8 mouse cellular contexts compared by ENCODE assay signal in the genomic region with DNA sequence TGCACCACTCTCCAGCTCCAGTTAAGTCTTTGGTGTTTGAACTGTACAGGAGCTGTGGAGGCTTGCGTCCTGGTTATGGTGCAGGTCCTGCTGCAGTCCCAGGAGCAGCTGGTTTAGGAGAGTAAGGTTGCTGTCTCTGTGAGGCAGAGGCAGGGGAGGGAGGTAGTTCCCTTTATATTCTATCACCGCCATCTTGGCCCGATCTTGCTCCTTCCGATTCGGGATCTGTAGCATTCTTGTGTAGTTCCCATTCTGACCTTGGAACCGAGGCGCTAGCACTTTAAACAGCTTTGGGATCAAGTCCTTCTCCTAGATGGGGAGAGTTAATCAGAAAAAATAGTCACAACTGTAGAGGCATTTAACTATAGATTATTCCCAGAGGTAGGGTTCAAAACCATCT. TPM values are rescaled to one million over a fixed set of nuclear protein-coding genes. Genes with fewer than 3 reads are reported as not detected.
DNase-seq lines count a peak whose midpoint lies in the region; ATAC-seq and TF ChIP-seq lines count a peak whose summit lies in the region.

No protein-coding gene starts in this region.

- H3K9me3 ChIP-seq in hindbrain, embryonic 16.5 days (ENCODE audit: control insufficient read depth, low read length), result no peaks in the 10 kb centered on the region
- no peaks in the 10 kb centered on the region for H3K9me3 ChIP-seq in neural tube, embryonic 12.5 days

- TF ChIP-seq POLR2A in cortical plate, adult 2 months (IDR thresholded peaks at IDR 0.05; ENCODE audit: extremely low read depth, insufficient read depth, low read length), result no peak

- peaks cover 5% of the 10 kb centered on the region for H3K4me1 ChIP-seq in cortical plate, adult 2 months (ENCODE audit: control insufficient read depth, insufficient read depth, low read length)
- H3K4me1 ChIP-seq in hindbrain, embryonic 16.5 days (ENCODE audit: control insufficient read depth, insufficient read depth, low read depth, low read length), result peaks cover 8% of the 10 kb centered on the region
- peaks cover 6% of the 10 kb centered on the region for H3K4me1 ChIP-seq in neural tube, embryonic 12.5 days

- DNase-seq in layer of hippocampus, adult 2 months (ENCODE audit: low spot score in 2 of 2), result no peak
- no peak for DNase-seq in layer of hippocampus, adult 11-12 months (ENCODE audit: low spot score)
- no peak for DNase-seq in layer of hippocampus, postnatal 14 days (ENCODE audit: low spot score in 2 of 2)
- DNase-seq in layer of hippocampus, postnatal 36 days, result no peak

- 87% methylated on average over 7 of the region's 7 CpGs for WGBS in hindbrain, embryonic 16.5 days
- 85% methylated on average over 7 of the region's 7 CpGs for WGBS in neural tube, embryonic 12.5 days

- H3K27ac ChIP-seq in layer of hippocampus, adult 2 months, result peak overlapping the region; percentile 93
- H3K27ac ChIP-seq in cortical plate, adult 2 months (ENCODE audit: insufficient read depth, low read length), result no peak overlapping the region
- H3K27ac ChIP-seq in hindbrain, embryonic 16.5 days (ENCODE audit: low read depth, low read length), result peak overlapping the region; percentile 93
- no peak overlapping the region for H3K27ac ChIP-seq in neural tube, embryonic 12.5 days

- no peak for ATAC-seq in hindbrain, embryonic 16.5 days
- ATAC-seq in neural tube, embryonic 12.5 days (ENCODE audit: low FRiP score, low read depth), result no peak
- no peak for ATAC-seq in megakaryocyte progenitor cell, adult 5-6 weeks (replicated peaks; ENCODE audit: poor library complexity)

- peaks cover 21% of the 10 kb centered on the region for H3K36me3 ChIP-seq in hindbrain, embryonic 16.5 days (ENCODE audit: control insufficient read depth, insufficient read depth, low read length)
- H3K36me3 ChIP-seq in neural tube, embryonic 12.5 days, result peaks cover 26% of the 10 kb centered on the region

- peak overlapping the region; percentile 65 for H3K4me2 ChIP-seq in hindbrain, embryonic 16.5 days (ENCODE audit: low read length)
- peak overlapping the region; percentile 82 for H3K4me2 ChIP-seq in neural tube, embryonic 12.5 days (replicated peaks)

- H3K4me3 ChIP-seq in layer of hippocampus, adult 2 months, result peak overlapping the region; percentile 79
- peak overlapping the region; percentile 80 for H3K4me3 ChIP-seq in cortical plate, adult 2 months (ENCODE audit: insufficient read depth, low read length)
- peak overlapping the region; percentile 88 for H3K4me3 ChIP-seq in hindbrain, embryonic 16.5 days (ENCODE audit: low read length)
- H3K4me3 ChIP-seq in neural tube, embryonic 12.5 days, result peak overlapping the region; percentile 74

- peak overlapping the region; percentile 98 for H3K9ac ChIP-seq in hindbrain, embryonic 16.5 days (ENCODE audit: low read depth, low read length)
- H3K9ac ChIP-seq in neural tube, embryonic 12.5 days, result peak overlapping the region; percentile 89

- TF ChIP-seq CTCF in layer of hippocampus, adult 2 months (conservative IDR thresholded peaks at IDR 0.05), result no peak
- TF ChIP-seq CTCF in cortical plate, adult 2 months (IDR thresholded peaks at IDR 0.05; ENCODE audit: extremely low read depth, insufficient read depth, low read length), result no peak

- H3K27me3 ChIP-seq in hindbrain, embryonic 16.5 days (replicated peaks; ENCODE audit: control insufficient read depth, insufficient read depth, low read length), result no peaks in the 10 kb centered on the region
- no peaks in the 10 kb centered on the region for H3K27me3 ChIP-seq in neural tube, embryonic 12.5 days (replicated peaks)

RNA-seq across cellular contexts. Expression of gene Mrpl17, which starts 1.1 kb away (rescaled TPM):
- 100 to 1,000 TPM; 104 to 108 TPM for total RNA-seq in layer of hippocampus, adult 2 months (2021)
- 143 and 155 TPM in 2 replicates for polyA plus RNA-seq in cortical plate, adult 2 months (2012; rRNA removed)
- 204 and 208 TPM in 2 replicates for polyA plus RNA-seq in hindbrain, embryonic 16.5 days (2015; fragmentation: Nextera tagmentation; extraction: Ambion mirVana)
- 219 and 238 TPM in 2 replicates for polyA plus RNA-seq in neural tube, embryonic 12.5 days (2016; fragmentation: Nextera tagmentation; extraction: Ambion mirVana)
- 100 to 1,000 TPM; 121 to 126 TPM for total RNA-seq in layer of hippocampus, postnatal 14 days (2021)
- 124 and 152 TPM in 2 replicates for total RNA-seq in megakaryocyte progenitor cell, adult 5-6 weeks (2015)
- 69.0 and 86.6 TPM in 2 replicates for total RNA-seq in megakaryocyte progenitor cell, adult 5-6 weeks (2017)
- 100 to 1,000 TPM; 107 to 108 TPM for total RNA-seq in layer of hippocampus, postnatal 36 days (2021)

RNA-seq across cellular contexts. Expression of gene Dchs1, which starts 22.4 kb away (rescaled TPM):
- 10 to 100 TPM; 14.1 to 15.1 TPM for total RNA-seq in layer of hippocampus, adult 2 months (2021)
- 4.2 and 5.2 TPM in 2 replicates for polyA plus RNA-seq in cortical plate, adult 2 months (2012; rRNA removed)
- polyA plus RNA-seq in hindbrain, embryonic 16.5 days (2015; fragmentation: Nextera tagmentation; extraction: Ambion mirVana), result 9.8 and 12.3 TPM in 2 replicates
- 20.4 and 20.6 TPM in 2 replicates for polyA plus RNA-seq in neural tube, embryonic 12.5 days (2016; fragmentation: Nextera tagmentation; extraction: Ambion mirVana)
- 10 to 100 TPM; 26.9 to 30.3 TPM for total RNA-seq in layer of hippocampus, postnatal 14 days (2021)
- total RNA-seq in megakaryocyte progenitor cell, adult 5-6 weeks (2015), result 0.07 TPM in 1 of 2 replicates, not detected in the other
- total RNA-seq in megakaryocyte progenitor cell, adult 5-6 weeks (2017), result not detected in 2 replicates
- total RNA-seq in layer of hippocampus, postnatal 36 days (2021), result 10 to 100 TPM; 13.9 to 15.6 TPM

RNA-seq across cellular contexts. Expression of gene Tpp1, which starts 57.8 kb away (rescaled TPM):
- total RNA-seq in layer of hippocampus, adult 2 months (2021), result 10 to 100 TPM; 73.2 to 73.4 TPM
- polyA plus RNA-seq in cortical plate, adult 2 months (2012; rRNA removed), result 92.3 and 93.2 TPM in 2 replicates
- polyA plus RNA-seq in hindbrain, embryonic 16.5 days (2015; fragmentation: Nextera tagmentation; extraction: Ambion mirVana), result 56.1 and 58.1 TPM in 2 replicates
- polyA plus RNA-seq in neural tube, embryonic 12.5 days (2016; fragmentation: Nextera tagmentation; extraction: Ambion mirVana), result 37.4 and 40.3 TPM in 2 replicates
- 10 to 100 TPM; 54.0 to 54.2 TPM for total RNA-seq in layer of hippocampus, postnatal 14 days (2021)
- total RNA-seq in megakaryocyte progenitor cell, adult 5-6 weeks (2015), result 64.8 and 73.5 TPM in 2 replicates
- total RNA-seq in megakaryocyte progenitor cell, adult 5-6 weeks (2017), result 14.3 and 22.2 TPM in 2 replicates
- total RNA-seq in layer of hippocampus, postnatal 36 days (2021), result 10 to 100 TPM; 59.7 to 67.7 TPM

Comparison
In these comparisons a context has a peak if more than half of its experiments do, and no peak if none do; other contexts are left out.
1. H3K27ac ChIP-seq: peak in layer of hippocampus, adult 2 months (single experiment) and hindbrain, embryonic 16.5 days (single experiment); none in cortical plate, adult 2 months (single experiment) and neural tube, embryonic 12.5 days (single experiment).
2. RNA of gene Dchs1, which starts 22.4 kb away (total RNA-seq): 26.9 to 30.3 TPM in layer of hippocampus, postnatal 14 days, 13.9 to 15.6 TPM in layer of hippocampus, postnatal 36 days and 14.1 to 15.1 TPM in layer of hippocampus, adult 2 months; 0.07 TPM in megakaryocyte progenitor cell, adult 5-6 weeks; every median in the first group is over 10 times any median in the second.
3. Peak in every context shown above with its lines, with median percentiles within 50 percentile points of each other: H3K4me3 ChIP-seq.